Mouse (Mus musculus): ENCODE results near the gene Dbf4.

Dbf4 gene

DNA sequence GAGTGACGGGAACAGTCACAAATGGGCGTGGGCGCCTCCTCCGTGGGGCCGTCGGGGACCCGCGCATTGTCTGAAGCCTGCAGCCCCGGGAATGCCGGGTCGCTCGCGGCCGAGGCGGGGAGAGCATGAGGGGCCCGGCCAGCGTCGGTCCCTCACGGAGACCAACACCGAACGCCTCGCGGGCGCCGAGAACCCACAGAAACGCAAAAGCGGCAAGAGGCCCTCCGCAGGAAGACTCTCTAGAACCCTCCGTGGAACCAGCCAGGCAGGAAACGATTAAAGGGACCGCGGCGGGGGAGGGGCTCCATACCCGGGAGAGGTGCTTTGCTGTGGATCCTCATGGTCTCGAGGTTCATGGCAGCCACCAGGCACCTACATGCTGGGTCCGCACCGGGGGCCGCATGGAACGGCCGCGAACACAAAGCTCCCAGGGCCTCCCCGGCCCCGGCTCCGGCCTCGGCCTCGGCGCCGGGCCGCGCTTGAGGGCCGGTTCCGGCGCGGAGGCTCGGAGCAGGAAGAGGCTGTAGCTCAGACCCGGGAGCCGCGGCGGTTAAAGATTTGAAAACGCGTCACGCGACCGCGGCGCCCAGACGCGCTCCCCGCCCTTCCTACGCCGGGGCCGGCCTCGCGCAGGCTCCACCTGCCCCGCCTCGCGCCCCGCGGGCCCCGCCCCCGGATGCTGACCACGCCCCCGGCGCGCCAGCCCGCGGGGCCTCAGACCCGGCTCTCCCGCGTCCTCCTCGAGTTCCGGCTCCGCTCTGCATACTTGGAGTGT, at the start of gene Dbf4, which contains the start of gene Slc25a40:
Gene Dbf4 (minus strand): TSS at position 560 of the 775 bp plus-strand sequence.
Gene Slc25a40 (plus strand): TSS at position 694 of the 775 bp plus-strand sequence.
- peak; percentile 84 for DNase-seq (ENCODE audit: low spot score)

DNA sequence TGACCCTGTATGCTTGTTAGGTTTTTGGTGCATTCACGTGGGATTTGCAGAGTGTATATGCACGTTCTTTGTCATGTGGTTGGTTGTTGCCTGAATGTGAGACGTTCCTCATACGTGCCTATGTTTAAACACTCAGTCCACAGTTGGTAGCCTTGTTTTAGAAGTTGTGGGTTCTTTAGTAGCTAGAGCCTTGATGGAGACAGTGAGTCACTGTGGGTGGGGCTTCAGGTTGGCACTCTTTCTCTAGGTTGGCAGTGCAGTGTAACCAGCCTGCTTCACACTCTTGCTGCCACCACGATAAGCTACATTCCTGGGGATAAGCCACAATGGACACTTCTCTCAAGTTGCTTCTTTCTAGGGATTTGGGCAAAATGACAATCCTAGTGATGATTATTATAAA, 34.0 kb upstream of the Dbf4 start:
- no peak for DNase-seq (ENCODE audit: low spot score)

DNA sequence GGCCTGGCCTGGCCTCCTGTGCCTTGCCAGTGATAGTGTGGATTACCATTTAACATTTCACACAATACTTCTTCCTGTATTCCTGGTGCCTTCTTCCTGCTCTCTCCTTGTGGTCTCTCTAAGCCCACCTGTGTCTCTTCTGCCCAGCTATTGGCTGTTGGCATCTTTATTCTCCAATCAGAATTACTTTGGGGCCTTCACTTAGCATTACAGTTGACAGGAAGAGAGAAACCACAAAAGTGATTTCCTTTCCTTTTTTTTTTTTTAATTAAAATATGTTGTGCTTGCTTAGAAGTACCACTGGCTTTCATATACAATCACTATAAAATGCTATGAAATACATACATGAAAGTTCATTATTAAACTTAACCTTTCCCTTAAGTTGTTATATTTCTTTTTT, 33.0 kb upstream of the Dbf4 start:
- DNase-seq (ENCODE audit: low spot score), result no peak

DNA sequence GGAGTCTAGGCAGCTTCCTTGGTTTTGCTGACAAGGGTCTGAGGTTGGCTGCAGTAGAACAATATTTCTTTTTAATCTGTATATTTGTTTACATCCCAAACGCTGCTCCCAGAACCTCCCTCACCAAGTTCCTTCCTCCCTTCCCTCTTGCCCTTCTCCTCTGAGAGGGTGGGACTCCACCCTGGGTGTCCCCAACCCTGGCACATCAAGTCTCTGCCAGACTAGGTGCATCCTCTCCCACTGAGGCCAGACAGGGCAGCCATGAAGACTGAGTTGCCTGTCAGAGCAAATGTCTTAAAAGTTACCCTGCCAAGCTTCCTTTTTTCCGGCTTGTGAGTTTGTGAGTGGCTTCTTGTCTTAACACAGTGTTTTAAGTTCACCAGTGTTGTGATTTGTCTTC, 16.6 kb upstream of the Dbf4 start:
- no peak for DNase-seq (ENCODE audit: low spot score)

DNA sequence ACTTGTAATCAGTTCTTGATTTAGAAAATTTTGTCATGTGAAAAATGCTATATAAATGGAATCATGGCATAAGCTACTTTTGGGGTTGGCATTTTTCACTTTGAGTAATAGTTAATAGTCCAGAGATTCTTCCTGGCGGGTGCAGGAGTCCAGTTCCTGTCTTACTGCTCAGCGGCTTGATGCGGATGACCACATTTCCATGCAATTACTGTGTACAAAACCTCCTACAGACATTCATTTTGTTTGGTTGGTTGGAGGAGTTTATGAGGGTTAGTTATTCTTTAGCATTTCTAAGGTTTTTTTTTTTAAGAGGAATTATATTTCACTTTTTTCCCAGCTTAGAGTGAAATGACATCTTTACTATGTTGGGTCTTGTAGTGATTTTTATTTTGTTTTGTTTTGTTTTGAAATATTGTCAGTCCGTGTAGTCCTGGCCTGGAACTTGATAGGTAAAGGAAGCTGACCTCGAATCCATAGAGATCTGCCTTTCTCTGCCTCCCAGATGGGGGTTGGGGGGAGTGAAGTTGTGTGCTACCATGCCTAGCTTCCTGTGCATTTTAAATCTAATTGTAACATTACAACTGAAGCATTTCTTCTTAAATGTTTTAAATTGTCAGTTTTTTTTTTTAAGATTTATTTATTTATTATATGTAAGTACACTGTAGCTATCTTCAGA, 15.1 kb upstream of the Dbf4 start:
- no peak for DNase-seq (ENCODE audit: low spot score)

DNA sequence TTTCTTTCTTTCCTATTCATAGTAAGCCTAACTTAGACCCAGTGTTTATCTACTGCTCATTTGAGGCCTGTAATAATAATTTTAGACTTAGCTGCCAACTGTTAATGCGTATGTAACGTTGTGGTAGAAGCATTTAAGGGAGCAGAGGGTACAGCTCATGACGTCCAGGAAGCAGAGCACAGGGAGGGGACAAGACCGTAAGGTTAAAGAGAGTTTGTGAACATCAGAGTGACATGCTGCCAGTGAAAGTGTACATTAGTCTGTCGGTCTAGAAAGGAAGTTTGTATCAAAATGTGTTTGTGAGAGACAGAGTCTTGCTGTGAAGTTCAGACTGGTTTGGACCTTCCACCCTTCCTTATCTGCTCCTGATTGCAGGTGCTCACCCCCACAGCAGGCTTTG, 3.4 kb upstream of the Dbf4 start:
- DNase-seq (ENCODE audit: low spot score), result no peak

DNA sequence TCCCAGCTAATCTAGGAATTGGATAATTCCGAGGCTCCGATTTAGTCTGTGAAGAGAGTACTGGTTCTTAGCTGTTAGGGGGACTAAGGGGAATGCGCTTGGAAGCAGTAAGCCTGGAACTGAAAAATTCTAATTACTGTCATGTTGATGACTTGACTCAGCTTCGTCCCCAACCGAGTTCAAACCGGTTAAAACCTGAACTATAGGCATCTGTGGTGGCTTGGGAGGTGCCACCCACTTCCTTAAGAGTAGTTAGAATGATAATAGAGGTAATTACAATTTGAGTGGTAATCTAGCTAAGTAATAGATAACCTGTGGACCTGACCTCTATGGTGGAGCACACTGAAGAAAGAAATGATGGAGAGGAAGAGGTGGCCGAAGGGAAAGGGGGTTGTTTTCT, 1.6 kb upstream of the Dbf4 start:
- DNase-seq (ENCODE audit: low spot score), result no peak

DNA sequence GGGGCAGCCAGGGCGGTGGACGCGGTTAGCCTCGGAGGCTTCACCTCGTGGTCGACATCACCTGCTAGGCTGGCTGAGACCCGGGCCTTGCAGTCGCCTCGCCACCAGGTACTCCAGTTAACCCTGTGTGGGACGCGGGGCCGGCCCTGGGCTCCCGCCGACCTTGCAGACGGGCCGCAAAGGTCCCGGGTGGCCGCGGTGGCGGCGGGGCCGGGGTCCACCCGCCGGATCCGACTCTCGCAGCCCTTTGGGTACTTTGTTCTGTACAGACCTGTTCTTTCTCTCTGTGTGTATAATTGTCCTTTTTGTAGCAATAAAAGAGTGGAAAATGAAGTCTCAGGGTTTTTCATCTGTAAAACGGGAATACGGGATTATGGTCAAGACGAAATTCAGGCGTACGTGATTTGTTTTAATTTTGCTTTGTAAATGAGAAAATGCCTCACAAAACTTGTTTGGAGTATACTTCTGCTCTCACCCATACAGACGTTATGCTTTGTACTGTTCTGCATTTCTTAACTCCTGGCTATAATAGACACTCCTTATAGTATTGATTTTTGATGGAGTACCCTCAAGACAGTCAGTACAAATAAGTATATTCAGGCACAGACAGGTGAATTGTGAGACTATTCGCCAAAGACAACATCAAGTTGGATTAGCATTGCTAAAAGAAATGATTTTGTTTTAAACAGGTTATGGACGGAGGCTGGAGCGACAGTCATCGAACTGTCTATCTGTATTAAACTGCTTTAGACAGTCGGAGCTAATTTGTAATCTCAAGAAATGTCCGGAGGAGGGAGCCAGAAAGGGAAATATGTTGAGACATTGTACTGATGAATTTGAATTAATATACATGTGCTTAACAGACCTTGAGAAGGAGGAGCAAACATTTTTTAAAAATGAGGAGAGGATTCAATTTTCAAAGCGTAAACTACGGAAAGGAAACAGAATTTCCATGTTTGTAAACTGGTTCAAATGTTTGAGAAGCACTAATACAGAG, 714 bp upstream of the Dbf4 start:
- DNase-seq (ENCODE audit: low spot score), result no peak

DNA sequence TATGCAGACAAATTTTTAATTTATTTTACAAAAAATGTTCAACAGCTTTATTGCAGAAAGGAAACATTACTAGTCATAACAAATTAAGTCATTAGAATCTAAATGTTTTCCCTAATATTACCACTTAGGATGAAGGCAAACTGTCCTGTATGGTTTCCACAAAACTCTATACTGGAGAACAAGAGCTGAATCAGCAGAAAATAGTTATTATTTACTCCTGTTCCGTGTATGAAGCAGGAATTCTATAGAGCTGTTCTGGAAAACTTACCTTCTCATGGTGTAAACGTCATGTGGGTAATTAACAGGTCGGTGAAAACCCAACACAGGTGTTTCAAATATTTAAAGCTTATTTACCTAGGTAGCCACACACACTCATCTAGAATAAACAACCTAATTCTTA, 1.1 kb downstream of the Dbf4 start:
- DNase-seq (ENCODE audit: low spot score), result no peak

DNA sequence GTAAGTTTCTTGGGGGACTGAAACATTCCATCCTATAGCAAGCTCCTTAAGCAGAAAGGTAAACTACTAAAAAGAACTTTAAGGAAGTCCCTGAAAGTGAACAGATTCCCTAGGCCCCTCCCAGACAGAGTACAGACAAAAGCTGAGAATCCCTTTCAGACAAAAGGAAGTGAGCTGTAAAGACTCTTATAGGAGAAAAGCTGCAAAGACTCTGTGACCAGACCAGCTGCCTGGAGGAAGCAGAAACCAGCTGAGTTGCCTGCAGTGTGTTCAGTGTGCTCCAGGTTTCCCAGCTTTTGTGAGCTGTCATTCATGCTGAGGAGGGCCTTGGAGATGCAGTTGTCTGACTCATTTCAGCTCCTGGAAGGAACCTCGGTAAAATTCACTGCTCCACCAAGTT, 5.1 kb downstream of the Dbf4 start:
- no peak for DNase-seq (ENCODE audit: low spot score)

DNA sequence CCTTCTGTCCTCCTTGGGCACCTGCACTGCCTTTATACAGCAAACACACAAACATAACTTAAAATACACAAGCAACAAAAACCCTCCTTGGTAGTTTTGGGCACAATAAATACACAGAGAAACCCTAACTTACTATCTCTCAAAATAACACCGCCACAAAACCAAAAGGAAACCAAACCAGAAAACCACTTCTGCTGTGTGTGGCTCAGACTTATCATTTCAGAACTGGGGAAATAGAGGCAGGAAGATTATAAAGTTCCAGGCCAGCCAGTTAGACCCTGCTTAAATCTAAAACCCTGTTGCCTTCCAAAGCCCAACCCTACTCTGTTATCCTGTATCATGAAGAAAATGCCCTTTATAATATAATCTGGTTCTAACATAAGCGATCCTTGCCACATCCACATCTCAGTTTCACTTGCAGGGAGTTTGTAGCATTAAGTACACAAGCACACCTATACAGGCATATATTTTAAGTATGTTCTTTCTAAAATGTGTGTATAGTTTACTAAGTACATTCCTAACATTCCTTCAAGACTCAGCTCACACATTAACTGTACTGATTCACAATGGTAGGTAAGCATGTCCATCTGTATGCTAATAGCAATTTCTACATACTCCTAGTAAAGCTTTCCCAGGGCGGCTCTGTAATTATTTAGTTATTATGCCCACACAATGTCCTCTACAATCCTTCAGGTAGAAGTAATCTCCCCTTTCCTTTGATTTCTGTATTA, 5.7 kb downstream of the Dbf4 start:
- no peak for DNase-seq (ENCODE audit: low spot score)

DNA sequence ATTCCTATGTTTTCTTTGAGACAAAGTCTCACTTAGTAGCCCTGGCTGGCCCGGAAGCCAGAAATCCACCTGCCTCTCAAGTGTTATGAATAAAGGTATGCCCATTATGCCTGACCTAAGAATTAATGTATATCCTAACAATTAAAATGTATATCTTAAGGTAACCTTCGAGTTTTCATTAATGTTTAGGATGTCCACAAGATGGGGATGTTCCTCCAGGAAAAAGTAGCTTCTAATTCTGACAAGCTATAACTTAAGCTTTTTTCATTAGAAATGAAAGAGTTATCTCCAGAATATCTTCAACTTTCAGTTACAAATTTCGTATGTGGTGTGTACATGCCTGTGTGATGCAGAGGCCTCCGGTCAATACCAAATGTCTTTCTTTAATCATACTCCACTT, 13.8 kb downstream of the Dbf4 start:
- no peak for DNase-seq (ENCODE audit: low spot score)

DNA sequence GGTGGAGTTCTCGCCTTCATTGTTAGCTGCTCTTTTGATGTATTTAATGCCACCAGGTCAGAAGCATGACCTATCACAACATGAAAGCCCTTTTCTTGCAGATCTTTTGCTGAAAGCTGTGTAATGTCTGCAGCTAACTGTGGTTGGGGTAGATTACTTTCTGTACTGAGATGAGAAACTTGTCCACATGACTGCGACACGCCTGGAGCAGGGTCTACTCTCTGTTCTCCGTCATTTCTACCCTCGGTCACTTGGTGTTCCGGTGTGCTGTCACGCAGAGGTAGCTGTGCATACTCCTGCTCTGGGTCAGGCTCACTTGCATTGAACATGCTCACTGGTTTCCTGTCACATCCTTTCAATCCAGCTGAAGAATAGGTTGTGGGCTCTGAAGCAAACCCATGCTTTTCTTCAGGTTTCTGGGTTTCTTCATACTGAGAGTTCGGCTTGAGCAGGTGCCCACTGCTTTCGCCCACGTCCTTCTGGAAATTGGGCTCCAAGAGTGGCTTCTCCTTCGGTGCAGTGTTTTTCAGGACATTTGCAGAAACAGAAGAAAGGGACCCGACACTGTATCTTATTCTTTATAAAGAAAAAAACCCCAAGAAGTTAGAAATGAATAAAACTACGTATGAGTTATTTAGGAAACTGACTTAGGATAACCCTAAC, 24.8 kb downstream of the Dbf4 start:
- DNase-seq (ENCODE audit: low spot score), result no peak

DNA sequence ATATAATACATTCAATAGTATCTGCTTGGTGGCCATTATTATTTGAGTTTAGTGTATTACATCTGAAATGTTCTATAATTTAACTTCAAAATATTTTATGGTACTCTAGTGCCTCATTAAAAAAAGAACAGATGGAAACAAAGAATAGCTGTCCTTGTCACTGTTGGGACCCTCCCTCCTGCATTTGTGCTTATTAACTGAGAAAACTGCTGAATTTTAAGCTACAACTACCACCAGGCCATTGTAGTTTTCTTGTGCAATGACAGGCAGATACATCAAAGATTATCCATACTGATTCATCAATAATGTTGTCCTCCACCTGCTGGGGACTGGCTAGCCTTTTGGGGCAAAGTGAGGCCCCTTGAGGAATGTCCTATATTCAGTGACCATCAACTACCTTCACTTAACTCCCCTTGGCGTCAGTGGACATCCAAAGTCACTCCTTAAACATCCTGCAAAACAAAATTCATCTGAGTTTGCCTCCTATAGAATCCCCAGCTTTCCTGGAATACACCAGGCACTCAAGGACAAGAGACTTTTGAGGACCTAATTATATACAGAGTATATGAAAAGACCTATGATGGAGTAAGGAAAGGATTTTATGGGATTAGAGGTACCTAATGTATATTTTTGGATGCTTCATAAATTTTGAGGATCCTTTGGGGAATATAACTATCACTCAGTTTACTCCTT, 28.5 kb downstream of the Dbf4 start:
- no peak for DNase-seq (ENCODE audit: low spot score)

DNA sequence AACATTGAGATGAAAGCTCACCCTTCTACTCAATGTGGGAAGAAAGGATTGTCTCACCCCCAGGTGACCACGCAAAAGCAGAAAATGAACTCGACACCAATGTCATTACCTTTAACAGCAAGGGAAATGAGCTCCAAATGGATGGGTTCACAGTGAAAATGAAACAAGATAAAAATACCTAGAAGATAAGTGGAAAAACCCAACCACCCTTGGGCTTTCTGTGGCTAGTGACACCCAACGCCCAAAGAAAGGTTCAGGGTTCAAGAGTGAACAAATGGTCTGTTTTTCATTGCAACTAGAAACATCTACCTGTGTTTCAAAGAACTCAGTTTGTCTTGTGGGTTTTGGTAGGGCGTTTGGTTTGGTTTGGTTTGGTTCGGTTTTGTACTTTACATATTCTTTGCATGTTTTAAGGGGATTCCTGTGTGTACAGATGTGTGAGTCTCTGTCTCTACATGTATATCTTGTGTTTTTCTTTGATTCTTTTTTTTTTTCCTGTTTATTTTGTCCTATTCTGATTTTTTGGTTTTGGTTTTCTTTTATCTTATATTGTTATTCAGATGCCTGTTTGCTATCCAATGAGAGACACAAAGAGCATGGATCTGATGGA, 48.1 kb downstream of the Dbf4 start:
- no peak for DNase-seq (ENCODE audit: low spot score)

DNA sequence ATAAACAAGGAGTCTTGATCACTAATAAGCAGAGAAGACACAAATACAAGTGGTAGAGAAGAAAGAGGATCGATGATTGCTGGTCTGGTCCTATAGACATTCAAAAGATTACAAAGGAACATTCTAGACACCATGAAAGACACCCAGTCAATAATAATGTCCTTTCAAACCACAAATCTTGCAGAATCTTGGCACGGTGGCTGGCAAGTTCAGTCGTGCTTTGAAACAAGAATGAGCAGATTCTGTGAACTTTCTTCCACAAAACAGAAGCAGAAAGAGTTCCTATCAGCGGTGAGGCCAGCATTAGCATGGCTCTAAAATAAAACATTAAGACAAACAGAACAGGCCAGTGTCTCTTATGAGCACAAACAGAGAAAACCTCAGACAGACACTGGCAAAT, 49.1 kb downstream of the Dbf4 start:
- DNase-seq (ENCODE audit: low spot score), result no peak

DNA sequence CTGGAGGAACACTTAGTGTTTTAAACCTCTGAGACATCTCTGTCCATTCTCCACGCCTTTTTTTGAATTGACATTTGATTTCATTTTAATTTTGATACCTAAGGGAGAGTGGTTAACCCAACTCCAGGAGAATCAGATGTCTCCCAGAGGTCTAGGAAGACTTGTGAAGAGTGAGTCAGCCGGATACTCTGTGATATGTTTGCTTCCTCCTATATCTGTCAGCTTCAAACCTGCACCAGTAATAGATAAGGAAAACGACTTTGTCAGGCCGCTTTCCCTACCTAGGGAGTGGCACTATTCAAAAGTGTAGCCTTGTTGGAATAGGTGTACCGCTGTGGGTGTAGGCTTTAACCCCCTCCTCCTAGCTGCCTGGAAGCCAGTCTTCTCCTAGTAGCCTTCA, 53.7 kb downstream of the Dbf4 start:
- no peak for DNase-seq (ENCODE audit: low spot score)

DNA sequence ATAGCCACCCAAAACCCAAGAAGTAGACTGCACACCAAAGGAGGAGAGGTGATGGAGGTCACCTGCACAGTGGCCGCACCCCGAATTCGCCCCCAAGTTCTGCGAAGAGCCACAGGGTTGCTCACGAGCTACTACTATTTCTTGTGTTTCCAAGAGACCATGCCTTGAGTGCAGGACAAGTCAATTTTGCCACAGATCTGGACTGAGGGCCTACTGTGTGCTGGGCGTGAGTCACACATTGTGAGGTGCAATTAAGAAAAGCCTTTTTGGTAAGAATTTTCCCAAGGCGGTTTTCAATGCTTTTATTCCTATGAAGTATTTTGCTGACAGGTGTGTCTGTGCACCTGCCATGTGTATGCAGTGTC, 54.2 kb downstream of the Dbf4 start:
- DNase-seq (ENCODE audit: low spot score), result no peak

DNA sequence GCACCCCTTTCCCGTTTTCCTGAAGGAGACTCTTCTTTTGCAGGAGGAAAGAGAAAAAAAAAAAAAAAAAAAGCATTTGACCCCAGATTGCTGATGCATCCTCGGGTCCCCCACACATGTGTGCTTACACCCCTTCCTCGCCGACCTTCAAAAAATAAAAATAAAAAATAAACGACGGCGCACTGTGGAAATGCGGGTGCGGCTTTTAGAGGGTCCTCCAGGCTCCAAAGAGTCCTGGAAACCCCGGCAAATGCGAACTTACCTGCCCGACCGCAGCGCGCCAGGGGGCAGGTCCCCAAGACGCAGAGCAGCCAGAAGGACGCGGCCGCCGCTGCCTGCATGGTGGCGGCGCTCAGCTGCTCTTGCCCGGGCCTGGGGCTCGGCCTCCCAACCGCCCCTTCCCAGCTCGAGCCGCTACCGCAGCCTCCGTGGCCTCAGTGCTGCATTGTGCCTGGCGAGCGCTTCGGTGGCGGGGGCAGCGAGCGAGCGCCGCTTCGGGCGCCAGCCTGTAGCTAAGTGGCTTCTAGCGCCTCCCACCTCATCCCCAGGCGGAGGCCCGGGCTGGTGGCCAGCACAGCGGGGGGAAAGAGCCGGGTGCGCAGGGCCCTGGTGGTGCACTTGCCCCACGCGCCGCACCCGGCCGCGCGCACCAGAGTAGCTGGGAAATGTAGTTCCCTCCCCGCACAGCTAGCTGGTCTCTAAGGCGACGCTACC, 54.7 kb downstream of the Dbf4 start, which contains the start of gene Adam22:
Gene Adam22 (minus strand): TSS at position 547 of the 714 bp plus-strand sequence.
- DNase-seq (ENCODE audit: low spot score), result peak; percentile 49

Measured in ovary, postnatal 10 days (tissue).